24 mouse cellular contexts compared by ENCODE assay signal in genomic region chr3:110350075-110350474, GRCm38 (mm10).
"Had no signal": no experiment of that assay in that cellular context is flagged by ENCODE, and none has a peak within 500 bp of the region (broad histone marks: within the 10 kb centered on the region; RNA-seq: fewer than 3 reads in every experiment).

No protein-coding gene starts in this region.

- H3K9ac ChIP-seq: limb, embryonic 13.5 days; liver, embryonic 12.5 days; liver, embryonic 15.5 days; lung, embryonic 15.5 days; midbrain, embryonic 13.5 days; neural tube, embryonic 13.5 days had no signal

- H3K4me1 ChIP-seq: limb, embryonic 10.5 days; limb, embryonic 13.5 days; liver, embryonic 12.5 days; liver, embryonic 15.5 days; lung, embryonic 15.5 days; megakaryocyte, embryonic 14.5 days; midbrain, embryonic 10.5 days; midbrain, embryonic 13.5 days; neural tube, embryonic 13.5 days had no signal

- DNase-seq: kidney, postnatal 25 days; layer of hippocampus, postnatal 36 days; liver; lung, adult 18-20 months; lung, postnatal 10 days; lung, postnatal 36 days; retina, postnatal 1 day; right cerebral cortex, postnatal 25 days; thymus, adult 18-20 months; thymus, postnatal 36 days had no signal

- H3K4me2 ChIP-seq: limb, embryonic 13.5 days; liver, embryonic 12.5 days; liver, embryonic 15.5 days; lung, embryonic 15.5 days; midbrain, embryonic 13.5 days; neural tube, embryonic 13.5 days had no signal

- H3K9me3 ChIP-seq: limb, embryonic 10.5 days; limb, embryonic 13.5 days; liver, embryonic 12.5 days; liver, embryonic 15.5 days; lung, embryonic 15.5 days; midbrain, embryonic 10.5 days; midbrain, embryonic 13.5 days; neural tube, embryonic 13.5 days had no signal

- ATAC-seq: liver, embryonic 12.5 days; midbrain, embryonic 13.5 days; midbrain, embryonic 16.5 days had no signal

- H3K27me3 ChIP-seq: limb, embryonic 13.5 days; liver, embryonic 12.5 days; liver, embryonic 15.5 days; lung, embryonic 15.5 days; megakaryocyte, embryonic 14.5 days; midbrain, embryonic 13.5 days; neural tube, embryonic 13.5 days had no signal

- H3K27ac ChIP-seq: kidney, postnatal 0 days; layer of hippocampus, adult 2 months; left cerebral cortex, adult 2 months; limb, embryonic 10.5 days; limb, embryonic 13.5 days; liver, embryonic 12.5 days; liver, embryonic 15.5 days; lung, embryonic 15.5 days; midbrain, embryonic 10.5 days; midbrain, embryonic 13.5 days; neural tube, embryonic 13.5 days had no signal

- H3K4me3 ChIP-seq: layer of hippocampus, adult 2 months; left cerebral cortex, adult 2 months; limb, embryonic 10.5 days; limb, embryonic 13.5 days; liver, embryonic 12.5 days; liver, embryonic 15.5 days; lung, embryonic 15.5 days; megakaryocyte, embryonic 14.5 days; midbrain, embryonic 10.5 days; midbrain, embryonic 13.5 days; myocyte; neural tube, embryonic 13.5 days had no signal

- H3K36me3 ChIP-seq: limb, embryonic 10.5 days; limb, embryonic 13.5 days; liver, embryonic 12.5 days; liver, embryonic 15.5 days; lung, embryonic 15.5 days; midbrain, embryonic 10.5 days; midbrain, embryonic 13.5 days; neural tube, embryonic 13.5 days had no signal
